Mouse (Mus musculus): ENCODE data around the gene Gtpbp1.

Gene Gtpbp1

GRCm38 (mm10) chr15:79752742-79753419 is 62.2 kb downstream of the Gtpbp1 start:
- in situ Hi-C loops (cut with MboI; ENCODE audit: low sequenced_read_pairs), result no loop called here

- in situ Hi-C loops (cut with MboI; ENCODE audit: low sequenced_read_pairs), result no loop called here
Observed at GRCm38 (mm10) chr15:79753420-79753752, 62.7 kb downstream of the Gtpbp1 start.

DNA sequence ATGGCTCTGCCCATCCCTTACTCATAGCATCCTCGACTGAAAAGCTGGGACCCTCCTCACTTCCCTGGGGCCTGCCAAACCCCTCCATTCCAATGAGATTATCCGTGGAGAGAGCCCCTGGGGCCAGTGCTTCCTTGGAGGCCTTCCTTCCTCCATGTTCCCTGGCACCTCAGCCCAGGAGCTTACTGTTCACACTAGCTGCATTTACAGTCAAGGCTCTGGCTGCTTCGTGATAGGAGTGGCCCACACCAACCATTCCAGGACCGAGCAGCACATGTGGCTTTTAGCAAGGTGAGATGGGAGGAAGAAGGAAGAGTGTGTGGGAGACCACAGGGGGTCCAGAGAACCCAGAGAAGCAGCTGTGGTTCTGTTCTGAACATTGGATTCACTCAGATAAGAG is 63.2 kb downstream of the Gtpbp1 start:
- in situ Hi-C loops (cut with MboI; ENCODE audit: low sequenced_read_pairs), result no loop called here

- in situ Hi-C loops (cut with MboI; ENCODE audit: low sequenced_read_pairs), result no loop called here
Observed at GRCm38 (mm10) chr15:79755176-79755575, 64.5 kb downstream of the Gtpbp1 start.

GRCm38 (mm10) chr15:79755977-79756625 is 65.5 kb downstream of the Gtpbp1 start:
- in situ Hi-C loops (cut with MboI; ENCODE audit: low sequenced_read_pairs), result no loop called here

DNA sequence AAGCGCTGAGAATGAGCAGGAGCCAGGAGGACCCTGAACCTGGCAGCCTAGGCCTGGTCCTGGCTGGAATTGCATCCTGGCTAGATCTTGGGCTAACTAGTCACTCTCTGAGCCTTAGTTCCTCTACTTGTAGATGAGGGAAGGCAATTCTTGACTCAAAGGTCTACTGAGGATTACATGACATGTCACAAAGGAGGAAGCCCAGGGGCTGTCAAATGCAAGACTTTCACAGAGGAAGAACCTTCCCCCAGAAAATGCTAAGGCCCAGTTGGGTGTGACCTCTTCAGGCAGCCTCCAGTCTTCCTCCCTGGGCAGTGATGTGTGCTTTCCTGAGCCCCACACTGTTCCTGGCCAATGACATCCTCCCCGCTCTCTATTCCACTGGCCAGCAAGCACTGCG is 66.5 kb downstream of the Gtpbp1 start:
- in situ Hi-C loops (cut with MboI; ENCODE audit: low sequenced_read_pairs), result no loop called here

GRCm38 (mm10) chr15:79760956-79761355 is 70.3 kb downstream of the Gtpbp1 start:
- in situ Hi-C loops (cut with MboI; ENCODE audit: low sequenced_read_pairs), result no loop called here

DNA sequence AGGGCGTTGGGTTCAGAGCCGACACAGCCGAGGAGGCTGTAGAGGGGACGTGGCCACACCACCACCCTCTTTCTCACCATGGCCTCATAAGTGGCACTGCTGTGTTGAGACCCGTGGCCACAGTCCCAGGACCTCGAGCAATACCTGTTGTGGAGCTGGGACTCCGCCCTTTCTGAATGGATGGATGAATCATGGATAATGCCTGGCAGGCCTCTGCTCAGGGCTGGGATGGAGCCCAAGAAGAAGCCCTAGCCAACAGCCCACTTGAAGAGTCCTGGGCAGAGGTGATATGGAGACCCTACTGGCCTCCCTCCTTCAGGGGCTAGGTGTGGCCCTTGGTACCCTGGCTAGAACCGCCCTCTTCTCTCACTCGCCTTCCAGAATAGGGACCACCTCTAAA is 72.4 kb downstream of the Gtpbp1 start:
- in situ Hi-C loops (cut with MboI; ENCODE audit: low sequenced_read_pairs), result no loop called here

- in situ Hi-C loops (cut with MboI; ENCODE audit: low sequenced_read_pairs), result no loop called here
Observed at GRCm38 (mm10) chr15:79763601-79764246, 73.1 kb downstream of the Gtpbp1 start.

DNA sequence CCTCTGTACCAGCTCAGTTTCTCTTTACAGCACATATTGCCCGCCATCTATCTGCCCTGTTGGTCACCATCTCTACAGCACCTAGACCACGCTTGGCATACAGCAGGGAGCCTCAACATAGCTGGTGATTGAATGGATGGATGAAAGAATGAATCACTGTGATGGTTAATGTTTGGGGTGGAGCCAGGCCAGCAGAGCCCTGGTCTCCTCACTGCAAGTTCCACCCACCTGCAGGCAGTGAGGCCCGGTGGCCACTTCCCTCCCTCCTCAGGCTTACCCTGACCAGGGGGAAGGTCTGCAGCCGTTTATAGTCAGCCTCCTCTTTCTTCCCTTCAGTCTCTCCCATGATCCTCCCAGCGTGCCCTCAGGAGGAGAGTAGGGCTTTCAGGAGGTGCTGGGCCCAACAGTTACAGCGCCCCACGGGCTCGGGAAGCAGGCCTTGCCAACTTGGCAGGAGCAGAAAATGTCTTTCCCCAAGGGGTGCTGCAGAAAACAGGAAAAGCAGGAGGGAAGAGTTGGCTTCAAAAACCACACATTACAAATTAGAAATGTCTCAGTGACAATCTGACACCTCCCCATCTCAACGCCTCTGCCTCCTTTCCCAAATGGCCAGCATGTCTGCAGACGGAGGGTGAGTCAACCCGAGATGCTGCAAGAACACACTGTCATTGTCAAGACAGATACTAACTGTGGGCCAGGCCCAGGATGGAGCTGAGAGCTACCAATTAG is 74.1 kb downstream of the Gtpbp1 start:
- in situ Hi-C loops (cut with MboI; ENCODE audit: low sequenced_read_pairs), result no loop called here

DNA sequence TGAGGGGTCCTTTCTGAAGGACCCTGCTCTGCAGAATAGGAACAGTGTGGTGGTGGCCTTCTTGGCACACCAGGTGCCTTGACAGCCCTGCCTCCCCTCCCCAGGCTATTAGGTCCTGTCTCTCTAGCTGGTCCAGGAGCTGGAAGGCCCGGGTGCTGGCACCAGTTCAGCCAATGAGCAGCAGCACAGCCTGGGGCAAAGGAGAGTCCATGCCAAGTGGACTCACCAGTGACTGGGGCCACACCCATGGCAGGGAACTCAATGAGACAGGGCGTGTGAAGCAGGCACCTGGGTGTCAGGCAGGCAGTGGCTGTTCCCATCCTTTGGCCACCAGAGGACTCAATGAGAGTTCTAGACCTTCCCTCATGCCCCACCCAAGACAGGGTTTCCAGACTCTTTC is 74.7 kb downstream of the Gtpbp1 start:
- in situ Hi-C loops (cut with MboI; ENCODE audit: low sequenced_read_pairs), result no loop called here

GRCm38 (mm10) chr15:79766168-79766567 is 75.5 kb downstream of the Gtpbp1 start:
- in situ Hi-C loops (cut with MboI; ENCODE audit: low sequenced_read_pairs), result no loop called here

DNA sequence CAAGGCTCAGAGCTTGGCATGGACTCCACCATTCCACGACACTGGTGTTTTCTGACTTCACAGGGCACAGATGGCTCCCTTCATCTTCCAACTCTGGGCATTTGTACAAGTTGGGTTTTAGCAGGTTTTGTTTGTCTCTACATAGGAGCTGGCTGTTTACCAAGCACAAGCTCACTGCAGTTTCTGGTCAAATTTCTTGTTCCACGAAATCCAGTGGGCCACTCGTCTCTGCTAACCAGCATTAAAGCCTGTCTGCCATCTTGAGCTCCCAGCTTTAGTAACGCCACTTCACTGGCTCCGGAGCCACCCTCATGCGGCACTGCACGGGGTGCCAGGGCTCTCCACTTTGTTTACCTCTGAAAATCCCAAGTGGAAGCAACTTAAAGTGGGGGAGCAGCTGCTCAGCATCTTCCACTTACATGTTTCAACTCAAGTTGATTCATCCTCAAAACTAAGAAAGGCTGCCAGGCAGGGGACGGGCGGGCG is 76.0 kb downstream of the Gtpbp1 start:
- in situ Hi-C loops (cut with MboI; ENCODE audit: low sequenced_read_pairs), result no loop called here

- in situ Hi-C loops (cut with MboI; ENCODE audit: low sequenced_read_pairs), result no loop called here
Observed at GRCm38 (mm10) chr15:79767327-79767961, 76.8 kb downstream of the Gtpbp1 start.

DNA sequence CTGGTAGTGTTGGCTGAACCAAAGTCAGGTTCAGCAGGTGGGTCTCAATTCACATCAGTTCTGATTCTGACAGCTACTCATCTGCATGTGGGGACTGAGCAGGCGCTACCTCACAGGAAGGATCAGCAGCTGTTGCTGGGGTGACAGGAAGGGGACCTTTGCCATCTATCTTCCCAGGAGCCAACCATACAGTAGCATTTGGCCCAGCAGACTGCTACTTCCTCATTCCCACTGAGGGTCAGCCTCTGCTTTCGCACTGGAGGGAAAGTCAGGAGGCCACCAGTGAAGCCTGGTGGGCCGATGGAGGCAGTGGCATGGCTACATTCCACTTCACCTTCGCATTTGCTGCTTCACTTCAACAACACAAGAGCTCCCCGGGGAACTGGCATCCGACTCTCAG is 77.7 kb downstream of the Gtpbp1 start:
- in situ Hi-C loops (cut with MboI; ENCODE audit: low sequenced_read_pairs), result no loop called here

DNA sequence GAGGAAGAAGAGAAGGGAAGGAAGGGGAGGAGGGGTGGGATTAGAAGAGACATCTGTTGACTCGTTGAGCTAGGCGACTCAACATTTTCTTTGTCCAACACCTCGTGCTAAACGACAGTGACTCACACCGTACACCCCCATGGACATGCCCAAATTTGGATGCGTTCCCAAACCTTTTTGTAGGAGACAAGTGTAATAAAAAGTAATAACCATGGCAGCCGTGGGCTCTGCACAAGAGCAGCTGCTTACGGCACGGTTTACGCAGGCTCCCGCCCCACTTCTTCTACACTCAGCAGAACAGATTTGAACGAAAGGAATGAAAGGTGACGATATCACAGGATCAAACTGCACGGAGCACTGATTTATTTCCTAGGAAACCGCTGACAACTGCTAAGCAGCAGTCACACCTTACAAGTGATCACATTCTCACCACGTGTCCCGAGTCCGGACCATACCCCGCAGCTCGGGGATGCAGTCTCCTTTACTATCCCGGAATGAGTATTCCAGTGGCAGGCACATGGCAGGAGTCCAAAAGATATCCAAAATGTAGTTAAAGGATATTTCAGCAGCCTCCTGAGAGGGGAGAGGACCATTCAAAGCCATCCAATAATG is 80.1 kb downstream of the Gtpbp1 start:
- in situ Hi-C loops (cut with MboI; ENCODE audit: low sequenced_read_pairs), result no loop called here
